28 mouse cellular contexts compared by ENCODE assay signal in the genomic region with DNA sequence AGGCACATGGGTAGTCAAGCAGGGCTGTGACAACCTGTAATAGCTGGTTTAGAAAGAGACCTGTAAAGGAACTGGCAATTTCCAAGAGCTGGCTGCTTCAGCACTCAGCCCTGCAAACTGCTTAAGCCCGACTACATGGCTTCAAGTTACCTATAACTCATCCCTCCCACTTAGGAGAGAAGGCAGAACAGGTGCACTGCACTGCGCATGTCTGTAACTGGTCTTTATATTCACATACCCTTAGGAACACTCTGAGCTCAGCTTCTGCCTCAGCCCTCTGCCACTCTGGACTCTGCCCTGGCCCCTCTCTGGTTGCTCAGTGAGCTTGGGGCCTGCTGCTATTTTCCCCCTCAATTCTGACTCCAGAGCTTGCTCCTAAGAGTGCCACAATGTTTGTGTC.
DNase-seq lines count a peak whose midpoint lies in the region; ATAC-seq and TF ChIP-seq lines count a peak whose summit lies in the region.
"Had no signal": no experiment of that assay in that cellular context is flagged by ENCODE, and none has a peak within 500 bp of the region (broad histone marks: within the 10 kb centered on the region; RNA-seq: fewer than 3 reads in every experiment).

No protein-coding gene starts in this region.

- no peak for TF ChIP-seq CTCF in kidney, postnatal 0 days (IDR thresholded peaks at IDR 0.05; ENCODE audit: low read depth)

- peak; percentile 41 for DNase-seq in embryonic facial prominence, embryonic 14.5 days (ENCODE audit: low spot score)
- no peak for DNase-seq in embryonic facial prominence, embryonic 10.5 days (ENCODE audit: low spot score)
- no peak for DNase-seq in kidney, postnatal 10 days
- DNase-seq in kidney, postnatal 0 days (ENCODE audit: low spot score) = peak; percentile 47
- no peak for DNase-seq in kidney, postnatal 36 days
- no peak for DNase-seq in heart, adult 11 months
- DNase-seq: adrenal gland, adult 8-10 months; adrenal gland, postnatal 25 days; cerebellum, adult 11-12 months; cerebellum, adult 8-10 months; cerebellum, postnatal 10 days; cerebellum, postnatal 36 days; embryo, embryonic 11 days; gastrocnemius, adult 2 months; gastrocnemius, postnatal 25 days; heart, adult 2 months; heart, postnatal 14 days; heart, postnatal 4 days had no signal

- H3K27ac ChIP-seq in embryonic facial prominence, embryonic 14.5 days (replicated peaks; ENCODE audit: low read depth, low read length) = no peak overlapping the region
- H3K27ac ChIP-seq in embryonic facial prominence, embryonic 10.5 days (replicated peaks) = no peak overlapping the region
- H3K27ac ChIP-seq in kidney, embryonic 14.5 days (ENCODE audit: low read depth, low read length) = no peak overlapping the region
- H3K27ac ChIP-seq in kidney, postnatal 0 days = 0 out of 2 replicates have a peak overlapping the region, but pooled peaks have one; percentile 13
- H3K27ac ChIP-seq: embryonic facial prominence, embryonic 15.5 days; forebrain, embryonic 12.5 days; forebrain, embryonic 15.5 days; gastrocnemius, adult 2 months; heart, adult 2 months; heart, embryonic 10.5 days; heart, embryonic 13.5 days; hindbrain, embryonic 14.5 days; hindbrain, postnatal 0 days had no signal

- no peak overlapping the region for H3K4me2 ChIP-seq in embryonic facial prominence, embryonic 14.5 days (ENCODE audit: low read depth, low read length)
- no peak overlapping the region for H3K4me2 ChIP-seq in kidney, embryonic 14.5 days (replicated peaks; ENCODE audit: low read depth, low read length)
- no peak overlapping the region for H3K4me2 ChIP-seq in kidney, postnatal 0 days (ENCODE audit: low read length)
- H3K4me2 ChIP-seq: embryonic facial prominence, embryonic 15.5 days; forebrain, embryonic 12.5 days; forebrain, embryonic 15.5 days; heart, embryonic 13.5 days; hindbrain, embryonic 14.5 days had no signal

- H3K4me1 ChIP-seq in embryonic facial prominence, embryonic 14.5 days (ENCODE audit: control insufficient read depth, insufficient read depth, low read length) = 0 out of 2 replicates have a peak, but pooled peaks cover 3% of the 10 kb centered on the region
- H3K4me1 ChIP-seq in embryonic facial prominence, embryonic 10.5 days = peaks cover 32% of the 10 kb centered on the region
- peaks cover 26% of the 10 kb centered on the region for H3K4me1 ChIP-seq in kidney, embryonic 14.5 days (ENCODE audit: control insufficient read depth, insufficient read depth, low read length)
- peaks cover 9% of the 10 kb centered on the region for H3K4me1 ChIP-seq in kidney, postnatal 0 days (replicated peaks; ENCODE audit: insufficient read depth, low read length)

- H3K4me3 ChIP-seq in embryonic facial prominence, embryonic 14.5 days (ENCODE audit: low read depth, low read length) = no peak overlapping the region
- H3K4me3 ChIP-seq in embryonic facial prominence, embryonic 10.5 days = no peak overlapping the region
- H3K4me3 ChIP-seq in kidney, embryonic 14.5 days (ENCODE audit: low read length) = no peak overlapping the region
- no peak overlapping the region for H3K4me3 ChIP-seq in kidney, postnatal 0 days (replicated peaks; ENCODE audit: low read depth, low read length)
- H3K4me3 ChIP-seq: embryonic facial prominence, embryonic 15.5 days; forebrain, embryonic 12.5 days; forebrain, embryonic 15.5 days; gastrocnemius, adult 2 months; heart, adult 2 months; heart, embryonic 10.5 days; heart, embryonic 13.5 days had no signal

- no peaks in the 10 kb centered on the region for H3K36me3 ChIP-seq in embryonic facial prominence, embryonic 14.5 days (ENCODE audit: control insufficient read depth, insufficient read depth, low read length)
- H3K36me3 ChIP-seq in embryonic facial prominence, embryonic 10.5 days (replicated peaks) = no peaks in the 10 kb centered on the region
- no peaks in the 10 kb centered on the region for H3K36me3 ChIP-seq in kidney, embryonic 14.5 days (ENCODE audit: control insufficient read depth, insufficient read depth, low read length)
- H3K36me3 ChIP-seq in kidney, postnatal 0 days (ENCODE audit: insufficient read depth, low read length) = no peaks in the 10 kb centered on the region
- H3K36me3 ChIP-seq: embryonic facial prominence, embryonic 15.5 days; forebrain, embryonic 12.5 days; forebrain, embryonic 15.5 days; heart, embryonic 10.5 days; heart, embryonic 13.5 days had no signal

- 69% methylated on average over 2 of the region's 2 CpGs for WGBS in embryonic facial prominence, embryonic 14.5 days
- 78% methylated on average over 2 of the region's 2 CpGs for WGBS in embryonic facial prominence, embryonic 10.5 days
- WGBS in kidney, embryonic 14.5 days = 55% methylated on average over 2 of the region's 2 CpGs
- 34% methylated on average over 2 of the region's 2 CpGs for WGBS in kidney, postnatal 0 days

- no peak overlapping the region for H3K9ac ChIP-seq in embryonic facial prominence, embryonic 14.5 days (ENCODE audit: low read depth, low read length)
- no peak overlapping the region for H3K9ac ChIP-seq in kidney, embryonic 14.5 days (ENCODE audit: low read depth, low read length)
- no peak overlapping the region for H3K9ac ChIP-seq in kidney, postnatal 0 days (ENCODE audit: low read depth, low read length)
- H3K9ac ChIP-seq: embryonic facial prominence, embryonic 15.5 days; forebrain, embryonic 12.5 days; forebrain, embryonic 15.5 days; heart, embryonic 13.5 days; hindbrain, embryonic 14.5 days had no signal

- ATAC-seq in embryonic facial prominence, embryonic 14.5 days (ENCODE audit: low read depth) = peak; percentile 42; the same call in 1 of the 2 replicates
- ATAC-seq in kidney, embryonic 14.5 days (ENCODE audit: low FRiP score, low TSS enrichment) = peak; percentile 28; the same call in 1 of the 2 replicates
- ATAC-seq in kidney, postnatal 0 days (replicated peaks; ENCODE audit: low FRiP score, low read depth) = 0 out of 2 replicates have a peak, but pooled peaks have one; percentile 45
- 0 out of 2 replicates have a peak, but pooled peaks have one; percentile 6 for ATAC-seq in neutrophil, adult 5-6 weeks (ENCODE audit: extremely low read depth, insufficient number of reproducible peaks, low FRiP score, poor library complexity, severe bottlenecking)
- ATAC-seq: activated CD4-positive, CD25-positive, alpha-beta regulatory T cell, adult 4 months; forebrain, embryonic 15.5 days; hindbrain, postnatal 0 days had no signal

- H3K27me3 ChIP-seq in embryonic facial prominence, embryonic 14.5 days (replicated peaks; ENCODE audit: control insufficient read depth, insufficient read depth, low read length) = no peaks in the 10 kb centered on the region
- no peaks in the 10 kb centered on the region for H3K27me3 ChIP-seq in embryonic facial prominence, embryonic 10.5 days (replicated peaks; ENCODE audit: low read depth, poor library complexity, severe bottlenecking)
- H3K27me3 ChIP-seq in kidney, embryonic 14.5 days (ENCODE audit: control insufficient read depth, insufficient read depth, low read length) = no peaks in the 10 kb centered on the region
- no peaks in the 10 kb centered on the region for H3K27me3 ChIP-seq in kidney, postnatal 0 days (ENCODE audit: insufficient read depth, low read length)
- H3K27me3 ChIP-seq: embryonic facial prominence, embryonic 15.5 days; forebrain, embryonic 15.5 days; heart, embryonic 13.5 days had no signal

- no peaks in the 10 kb centered on the region for H3K9me3 ChIP-seq in embryonic facial prominence, embryonic 14.5 days (ENCODE audit: control insufficient read depth, low read length)
- no peaks in the 10 kb centered on the region for H3K9me3 ChIP-seq in embryonic facial prominence, embryonic 10.5 days
- no peaks in the 10 kb centered on the region for H3K9me3 ChIP-seq in kidney, embryonic 14.5 days (ENCODE audit: control insufficient read depth, low read length)
- H3K9me3 ChIP-seq in kidney, postnatal 0 days (replicated peaks; ENCODE audit: low read length) = no peaks in the 10 kb centered on the region
- H3K9me3 ChIP-seq: embryonic facial prominence, embryonic 15.5 days; forebrain, embryonic 12.5 days; forebrain, embryonic 15.5 days; heart, embryonic 10.5 days; heart, embryonic 13.5 days had no signal

Comparison
In these comparisons a context has a peak if more than half of its experiments do, and no peak if none do; other contexts are left out.
1. DNase-seq: peak in embryonic facial prominence, embryonic 14.5 days (single experiment) and kidney, postnatal 0 days (single experiment); none in embryonic facial prominence, embryonic 10.5 days (single experiment), kidney, postnatal 10 days (single experiment), kidney, postnatal 36 days (0 of 2) and heart, adult 11 months (single experiment).
2. Peak in every context shown above with its lines, with median percentiles within 50 percentile points of each other: ATAC-seq.